Mouse (Mus musculus) myocyte (in vitro differentiated cells): ENCODE results near the gene Zkscan3.

Experiments used
- CEBPB ChIP-seq: IDR thresholded peaks from 2 replicates; pipeline ENCODE4 v1.6.1; 2011; ENCODE audit warnings: mild to moderate bottlenecking, moderate library complexity; ENCODE audit not compliant: poor library complexity, insufficient read depth, severe bottlenecking
- E2F4 ChIP-seq: IDR thresholded peaks from one replicate; pipeline ENCODE4 v1.6.1; 2011; ENCODE audit warnings: mild to moderate bottlenecking, control low read depth, moderate library complexity; ENCODE audit not compliant: insufficient read depth
- MAX ChIP-seq: IDR thresholded peaks from one replicate; pipeline ENCODE4 v1.6.1; 2011; ENCODE audit warnings: low read depth, mild to moderate bottlenecking, control low read depth
- MYOD1 ChIP-seq, 3 experiments: IDR thresholded peaks; one replicate each; pipeline ENCODE4 v1.6.1; 2011; ENCODE audit warnings: control low read depth in 2 of 3, low read depth in 2 of 3, mild to moderate bottlenecking in 2 of 3, moderate library complexity in 1 of 3; ENCODE audit not compliant: insufficient read length in 2 of 3, control insufficient read depth in 1 of 3
- POLR2A ChIP-seq: IDR thresholded peaks from one replicate; pipeline ENCODE4 v1.6.1; 2011; ENCODE audit warnings: low read depth, mild to moderate bottlenecking, control low read depth, moderate library complexity; ENCODE audit not compliant: insufficient read length
- POLR2AphosphoS2 ChIP-seq: IDR thresholded peaks from one replicate; pipeline ENCODE4 v1.6.1; 2011; ENCODE audit warnings: low read depth, control low read depth; ENCODE audit not compliant: insufficient read length
- TCF12 ChIP-seq: IDR thresholded peaks from one replicate; pipeline ENCODE4 v1.6.1; 2011; ENCODE audit warnings: mild to moderate bottlenecking, control low read depth; ENCODE audit not compliant: poor library complexity, insufficient read depth, severe bottlenecking
- USF1 ChIP-seq: IDR thresholded peaks from one replicate; pipeline ENCODE4 v1.6.1; 2011; ENCODE audit warnings: low read depth, mild to moderate bottlenecking, control low read depth, moderate library complexity

DNA sequence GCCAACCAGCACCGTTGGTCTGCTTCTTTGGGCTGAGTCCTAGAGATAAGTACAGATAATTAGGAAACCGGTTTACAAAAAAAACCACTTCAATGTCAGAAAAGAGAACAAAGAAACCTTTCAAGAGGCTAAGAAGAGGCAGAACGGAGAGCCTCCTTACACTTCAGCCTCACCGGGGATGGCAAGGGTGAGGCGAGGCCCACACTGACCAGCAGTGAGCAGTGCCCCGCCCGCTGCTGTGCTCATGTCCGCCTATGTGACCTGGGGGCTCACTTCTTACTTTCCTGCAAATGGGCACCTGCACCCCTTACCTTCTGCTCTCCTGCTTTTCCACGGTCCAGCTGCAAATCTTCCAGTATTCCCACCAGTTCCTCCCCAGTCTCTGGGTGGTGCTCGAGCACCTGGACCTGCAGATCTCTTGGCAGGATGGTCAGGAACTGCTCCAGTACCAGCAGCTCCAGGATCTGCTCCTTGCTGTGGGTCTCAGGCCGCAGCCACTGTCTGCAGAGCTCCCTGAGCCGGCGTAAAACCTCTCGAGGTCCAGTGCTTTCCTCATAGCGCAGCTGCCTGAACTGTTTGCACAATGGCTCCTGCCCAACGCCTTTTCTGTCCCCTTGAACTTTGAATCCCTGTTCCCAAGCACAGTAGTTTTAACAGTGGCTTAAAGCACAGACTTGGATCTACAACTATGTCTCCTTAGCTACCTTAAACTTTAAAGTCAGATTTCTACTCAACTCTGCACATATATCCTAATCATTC lies 45.5 kb upstream of the Zkscan3 start:
- TF ChIP-seq MYOD1 (IDR thresholded peaks at IDR 0.05; ENCODE audit: control insufficient read depth in 1 of 3, insufficient read length in 2 of 3, low read depth in 2 of 3) (no peak), MAX (no peak), POLR2A (no peak), POLR2AphosphoS2 (no peak), E2F4 (no peak), TCF12 (no peak), USF1 (no peak), CEBPB (no peak)
